Mouse (Mus musculus): Measurements from ENCODE around the gene Gm21983. TPM values are rescaled to one million over a fixed set of nuclear protein-coding genes. Genes with fewer than 3 reads are reported as not detected.

The Gm21983 gene
- polyA plus RNA-seq, 1 experiment from 2014 or later: not detected

DNA sequence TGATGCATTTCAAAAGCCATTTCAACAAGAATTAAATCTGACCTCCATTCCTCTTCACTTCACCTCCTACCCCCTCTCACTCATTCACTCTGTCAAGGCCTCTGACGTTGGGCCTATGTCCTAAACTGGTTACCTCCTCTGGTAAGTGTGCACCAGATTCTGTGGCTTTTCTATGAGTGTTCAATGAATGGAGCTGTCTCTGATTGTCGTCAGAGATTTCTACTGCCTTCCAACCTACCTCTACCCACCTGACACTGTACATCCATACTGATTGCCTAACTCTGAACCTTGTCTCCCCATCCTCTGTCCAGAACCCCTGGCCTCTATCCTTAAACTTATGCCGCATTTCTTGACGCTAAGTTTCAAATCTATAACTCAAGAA lies 3.0 kb downstream of the Gm21983 start:
- Histone ChIP-seq H3K27me3 (ENCODE audit: control insufficient read depth, insufficient read depth, low read length) (no peaks in the 10 kb centered on the region), H3K9ac (ENCODE audit: low read length) (peak overlapping the region; percentile 85), H3K36me3 (ENCODE audit: control insufficient read depth, insufficient read depth, low read length) (peaks cover 3% of the 10 kb centered on the region; the same call in 1 of the 2 replicates), H3K9me3 (replicated peaks; ENCODE audit: control insufficient read depth, low read length) (no peaks in the 10 kb centered on the region), H3K27ac (ENCODE audit: low read length) (peak overlapping the region; percentile 97), H3K4me1 (ENCODE audit: control insufficient read depth, insufficient read depth, low read length) (peaks cover 11% of the 10 kb centered on the region), H3K4me2 (ENCODE audit: low read depth, low read length) (peak overlapping the region; percentile 63), H3K4me3 (replicated peaks; ENCODE audit: low read length) (peak overlapping the region; percentile 91)
- no peak for ATAC-seq (ENCODE audit: insufficient read depth, low FRiP score)
- 14% methylated on average over 4 of the region's 4 CpGs for WGBS

DNA sequence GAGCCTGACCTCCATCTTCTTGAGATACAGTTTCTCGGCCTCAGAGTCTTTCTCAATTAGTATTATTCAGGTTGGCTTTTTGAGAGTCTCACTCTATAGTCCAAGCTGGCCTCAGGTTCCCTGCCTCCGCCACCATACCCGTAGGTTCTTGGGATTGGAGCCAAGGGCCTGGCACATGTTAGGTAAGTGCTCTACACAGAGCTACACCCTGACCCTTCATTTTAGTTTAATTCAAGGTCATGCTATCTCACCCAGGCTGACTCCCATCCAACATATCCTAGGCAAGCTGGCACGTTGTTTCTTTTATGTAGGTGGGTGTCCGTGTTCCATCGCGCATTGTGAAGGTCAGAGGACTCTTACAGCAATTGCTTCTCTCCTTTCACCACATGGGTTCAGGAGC lies 6.0 kb downstream of the Gm21983 start:
- no peak overlapping the region for H3K27ac ChIP-seq (ENCODE audit: low read length)
- peaks cover 12% of the 10 kb centered on the region for H3K36me3 ChIP-seq (ENCODE audit: control insufficient read depth, insufficient read depth, low read length)
- H3K9ac ChIP-seq (ENCODE audit: low read length): no peak overlapping the region
- no peaks in the 10 kb centered on the region for H3K27me3 ChIP-seq (ENCODE audit: control insufficient read depth, insufficient read depth, low read length)
- 91% methylated on average over 7 of the region's 7 CpGs for WGBS
- no peaks in the 10 kb centered on the region for H3K9me3 ChIP-seq (replicated peaks; ENCODE audit: control insufficient read depth, low read length)
- ATAC-seq (ENCODE audit: insufficient read depth, low FRiP score): no peak
- peaks cover 11% of the 10 kb centered on the region for H3K4me1 ChIP-seq (ENCODE audit: control insufficient read depth, insufficient read depth, low read length)
- H3K4me2 ChIP-seq (ENCODE audit: low read depth, low read length): no peak overlapping the region
- no peak overlapping the region for H3K4me3 ChIP-seq (replicated peaks; ENCODE audit: low read length)

DNA sequence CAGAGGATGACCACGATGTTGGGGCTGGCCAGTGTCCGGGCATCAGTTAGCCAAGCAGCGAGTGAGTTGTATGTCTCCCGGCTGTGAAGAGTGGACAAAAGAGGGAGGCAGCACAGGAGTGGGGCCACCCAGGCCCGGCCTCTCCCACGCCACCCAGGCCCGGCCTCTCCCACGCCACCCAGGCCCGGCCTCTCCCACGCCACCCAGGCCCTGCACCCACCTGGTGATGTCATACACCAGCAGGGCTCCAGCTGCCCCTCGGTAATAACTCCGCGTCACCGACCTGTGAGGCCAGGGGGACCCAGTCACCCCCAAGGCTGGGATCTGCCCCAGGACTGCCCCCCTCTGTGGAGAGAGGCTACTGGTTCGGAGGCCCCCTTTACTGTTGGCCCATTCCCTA lies 6.4 kb downstream of the Gm21983 start:
- Histone ChIP-seq H3K27me3 (ENCODE audit: control insufficient read depth, insufficient read depth, low read length) (no peaks in the 10 kb centered on the region), H3K27ac (ENCODE audit: low read length) (no peak overlapping the region), H3K9me3 (replicated peaks; ENCODE audit: control insufficient read depth, low read length) (no peaks in the 10 kb centered on the region), H3K4me2 (ENCODE audit: low read depth, low read length) (no peak overlapping the region), H3K9ac (ENCODE audit: low read length) (no peak overlapping the region), H3K36me3 (ENCODE audit: control insufficient read depth, insufficient read depth, low read length) (peaks cover 12% of the 10 kb centered on the region), H3K4me1 (ENCODE audit: control insufficient read depth, insufficient read depth, low read length) (peaks cover 7% of the 10 kb centered on the region), H3K4me3 (replicated peaks; ENCODE audit: low read length) (no peak overlapping the region)
- 94% methylated on average over 15 of the region's 15 CpGs for WGBS
- ATAC-seq (ENCODE audit: insufficient read depth, low FRiP score): no peak

DNA sequence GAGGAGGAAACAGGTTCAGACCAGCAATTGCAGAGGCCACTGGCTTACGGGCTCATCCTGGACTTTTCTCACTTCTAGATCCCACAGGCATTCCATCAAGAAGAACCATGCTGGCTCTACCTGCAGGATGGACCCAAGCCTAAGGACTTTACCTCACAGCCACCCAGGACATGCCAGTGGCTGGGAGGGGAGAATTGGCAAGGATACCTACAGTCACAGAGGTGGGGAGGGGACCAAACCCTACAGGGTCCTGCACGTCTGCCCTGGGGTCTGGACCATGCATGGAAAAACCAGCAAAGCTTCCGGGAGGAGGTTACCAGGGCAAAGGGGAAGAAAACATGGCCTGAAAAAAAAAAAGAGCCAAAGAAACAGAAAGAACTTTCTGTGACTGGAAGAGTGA lies 9.9 kb downstream of the Gm21983 start:
- no peak overlapping the region for H3K4me2 ChIP-seq (ENCODE audit: low read depth, low read length)
- peaks cover 12% of the 10 kb centered on the region for H3K36me3 ChIP-seq (ENCODE audit: control insufficient read depth, insufficient read depth, low read length)
- WGBS: 92% methylated on average over 3 of the region's 3 CpGs
- H3K27me3 ChIP-seq (ENCODE audit: control insufficient read depth, insufficient read depth, low read length): no peaks in the 10 kb centered on the region
- H3K9me3 ChIP-seq (replicated peaks; ENCODE audit: control insufficient read depth, low read length): no peaks in the 10 kb centered on the region
- H3K27ac ChIP-seq (ENCODE audit: low read length): no peak overlapping the region
- H3K9ac ChIP-seq (ENCODE audit: low read length): no peak overlapping the region
- H3K4me3 ChIP-seq (replicated peaks; ENCODE audit: low read length): no peak overlapping the region
- H3K4me1 ChIP-seq (ENCODE audit: control insufficient read depth, insufficient read depth, low read length): peaks cover 8% of the 10 kb centered on the region; the same call in 1 of the 2 replicates
- ATAC-seq (ENCODE audit: insufficient read depth, low FRiP score): no peak

DNA sequence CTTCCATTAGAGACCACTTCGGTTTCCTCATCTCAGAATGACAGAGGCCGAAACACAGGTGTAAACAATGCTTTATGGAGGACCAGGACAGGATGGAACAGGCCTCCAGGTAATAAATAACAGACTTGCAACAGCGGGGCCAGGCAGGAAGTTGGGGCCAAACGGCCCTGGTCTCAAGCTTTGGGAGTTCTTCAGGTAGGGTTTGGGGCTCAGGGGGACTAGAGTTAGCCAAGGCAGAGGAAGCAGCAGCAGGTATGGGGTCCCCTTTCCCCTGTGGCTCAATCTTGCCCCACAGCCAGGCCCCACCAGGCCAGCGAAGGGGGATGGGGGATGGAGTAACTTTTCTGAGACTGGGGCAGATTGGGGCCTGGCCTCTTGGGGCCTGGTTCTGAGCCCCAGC lies 12.5 kb downstream of the Gm21983 start:
- Histone ChIP-seq H3K4me3 (replicated peaks; ENCODE audit: low read length) (no peak overlapping the region), H3K4me1 (ENCODE audit: control insufficient read depth, insufficient read depth, low read length) (peaks cover 31% of the 10 kb centered on the region), H3K27me3 (ENCODE audit: control insufficient read depth, insufficient read depth, low read length) (no peaks in the 10 kb centered on the region), H3K4me2 (ENCODE audit: low read depth, low read length) (no peak overlapping the region), H3K9me3 (replicated peaks; ENCODE audit: control insufficient read depth, low read length) (no peaks in the 10 kb centered on the region), H3K36me3 (ENCODE audit: control insufficient read depth, insufficient read depth, low read length) (peaks cover 19% of the 10 kb centered on the region), H3K27ac (ENCODE audit: low read length) (no peak overlapping the region), H3K9ac (ENCODE audit: low read length) (no peak overlapping the region)
- 85% methylated on average over 5 of the region's 5 CpGs for WGBS
- ATAC-seq (ENCODE audit: insufficient read depth, low FRiP score): no peak

DNA sequence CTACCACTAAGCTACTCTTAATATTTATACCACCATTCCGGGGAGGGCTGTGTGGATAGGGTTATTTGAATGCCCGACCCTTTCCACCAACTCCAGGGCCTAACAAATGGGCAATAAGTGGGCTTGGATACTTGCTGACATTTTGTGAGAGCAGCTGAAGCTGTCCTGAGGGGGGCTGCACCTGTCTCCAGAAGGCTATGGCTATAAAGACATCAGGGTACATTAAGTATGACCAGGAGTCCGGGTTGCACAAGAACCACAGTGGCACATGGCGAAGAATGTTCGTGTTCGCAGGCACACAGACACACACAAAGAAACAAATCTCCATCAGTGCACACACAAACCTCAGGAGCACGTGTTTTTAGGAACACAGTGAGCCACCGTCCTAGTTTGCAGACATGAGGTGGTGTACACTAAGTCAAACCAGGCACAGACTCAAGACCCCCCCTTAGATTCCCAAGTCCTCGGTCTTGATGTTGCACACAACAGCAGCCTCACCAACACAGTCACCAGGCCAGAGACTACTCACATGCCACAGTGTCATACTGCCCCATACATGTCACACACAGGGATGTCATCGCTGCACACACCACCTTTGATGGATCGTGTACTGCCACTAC lies 13.3 kb downstream of the Gm21983 start:
- 72% methylated on average over 11 of the region's 11 CpGs for WGBS
- Histone ChIP-seq H3K4me2 (ENCODE audit: low read depth, low read length) (peak overlapping the region; percentile 73), H3K4me1 (ENCODE audit: control insufficient read depth, insufficient read depth, low read length) (peaks cover 39% of the 10 kb centered on the region), H3K4me3 (replicated peaks; ENCODE audit: low read length) (peak overlapping the region; percentile 80), H3K36me3 (ENCODE audit: control insufficient read depth, insufficient read depth, low read length) (peaks cover 15% of the 10 kb centered on the region; the same call in 1 of the 2 replicates), H3K27me3 (ENCODE audit: control insufficient read depth, insufficient read depth, low read length) (no peaks in the 10 kb centered on the region), H3K9ac (ENCODE audit: low read length) (peak overlapping the region; percentile 94), H3K27ac (ENCODE audit: low read length) (peak overlapping the region; percentile 98), H3K9me3 (replicated peaks; ENCODE audit: control insufficient read depth, low read length) (no peaks in the 10 kb centered on the region)
- no peak for ATAC-seq (ENCODE audit: insufficient read depth, low FRiP score)

DNA sequence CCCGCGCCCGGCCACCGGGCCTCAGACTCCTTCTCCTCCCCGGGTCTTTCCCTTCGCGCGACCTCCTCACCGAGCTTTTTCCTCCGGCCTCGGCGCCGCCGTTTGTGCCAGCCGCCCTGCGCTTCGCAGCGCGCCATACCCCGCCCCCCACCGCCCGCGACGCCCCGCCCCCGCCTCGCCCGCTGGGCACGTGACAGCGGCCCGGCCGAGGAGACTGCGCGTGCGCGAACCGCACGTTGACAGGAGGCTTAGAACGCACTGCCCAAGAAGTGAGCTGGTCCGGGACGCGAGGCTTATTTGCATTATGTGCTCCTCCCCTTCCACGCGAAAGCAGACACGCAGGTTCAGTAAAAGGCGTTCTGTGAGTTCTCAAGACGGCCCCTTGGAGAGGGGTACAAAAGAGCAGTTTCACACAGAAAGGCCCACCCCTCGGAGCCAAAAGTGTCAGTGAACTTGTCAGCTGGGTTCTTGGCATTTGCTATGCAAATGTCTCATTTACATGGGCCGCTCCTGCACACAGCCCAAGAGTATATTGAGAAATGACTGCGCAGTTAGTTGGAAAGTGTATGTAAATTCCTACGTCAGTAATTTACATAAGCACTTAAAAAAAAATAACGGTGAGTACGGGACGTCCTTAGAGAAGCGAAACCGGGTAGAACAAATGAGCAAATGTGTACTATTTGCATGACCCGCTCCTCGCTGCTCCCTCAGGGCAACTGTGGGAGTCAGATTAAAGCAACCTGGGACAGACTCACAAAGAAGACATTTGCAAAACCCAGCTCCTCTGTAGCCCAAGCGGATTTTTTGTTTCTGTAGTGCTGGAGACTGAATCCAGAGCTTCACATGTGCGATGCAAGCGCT lies 14.0 kb downstream of the Gm21983 start, which contains the start of gene Egln2:
Gene Egln2 (minus strand): TSS at position 189 of the 861 bp plus-strand sequence.
- Histone ChIP-seq H3K27me3 (ENCODE audit: control insufficient read depth, insufficient read depth, low read length) (no peaks in the 10 kb centered on the region), H3K4me2 (ENCODE audit: low read depth, low read length) (peak within 1 kb of the TSS; percentile 73), H3K4me1 (ENCODE audit: control insufficient read depth, insufficient read depth, low read length) (peaks cover 47% of the 10 kb centered on the region), H3K4me3 (replicated peaks; ENCODE audit: low read length) (peak within 1 kb of the TSS; percentile 80), H3K36me3 (ENCODE audit: control insufficient read depth, insufficient read depth, low read length) (peaks cover 9% of the 10 kb centered on the region; the same call in 1 of the 2 replicates), H3K9me3 (replicated peaks; ENCODE audit: control insufficient read depth, low read length) (no peaks in the 10 kb centered on the region), H3K27ac (ENCODE audit: low read length) (peak within 1 kb of the TSS; percentile 98), H3K9ac (ENCODE audit: low read length) (peak within 1 kb of the TSS; percentile 94)
- 1% methylated on average over 61 of the region's 61 CpGs for WGBS
- peak; percentile 90 for ATAC-seq (ENCODE audit: insufficient read depth, low FRiP score)

DNA sequence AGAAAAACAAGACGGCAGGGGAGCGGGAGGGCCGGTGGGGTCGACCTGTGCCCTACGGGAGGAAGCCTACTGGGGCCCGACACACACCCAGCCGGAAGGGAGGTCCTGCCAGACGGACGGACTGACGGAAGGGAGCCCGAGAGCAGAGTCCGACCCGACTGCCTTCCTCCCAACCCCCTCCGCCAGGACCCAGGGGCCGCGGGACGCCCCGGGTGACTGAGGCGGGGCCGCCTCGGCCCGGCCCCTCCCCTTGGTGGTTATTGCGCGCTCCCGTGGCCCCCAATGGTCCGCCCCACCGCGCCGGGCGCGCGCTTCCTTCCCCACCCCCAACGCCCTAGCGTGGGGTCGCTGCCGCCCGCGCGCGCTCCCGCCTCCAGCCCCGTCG lies 14.7 kb downstream of the Gm21983 start:
- Histone ChIP-seq H3K27ac (ENCODE audit: low read length) (peak overlapping the region; percentile 98), H3K9me3 (replicated peaks; ENCODE audit: control insufficient read depth, low read length) (no peaks in the 10 kb centered on the region), H3K4me2 (ENCODE audit: low read depth, low read length) (peak overlapping the region; percentile 73), H3K36me3 (ENCODE audit: control insufficient read depth, insufficient read depth, low read length) (peaks cover 8% of the 10 kb centered on the region; the same call in 1 of the 2 replicates), H3K27me3 (ENCODE audit: control insufficient read depth, insufficient read depth, low read length) (no peaks in the 10 kb centered on the region), H3K4me3 (replicated peaks; ENCODE audit: low read length) (peak overlapping the region; percentile 80), H3K4me1 (ENCODE audit: control insufficient read depth, insufficient read depth, low read length) (peaks cover 53% of the 10 kb centered on the region), H3K9ac (ENCODE audit: low read length) (peak overlapping the region; percentile 94)
- 1% methylated on average over 34 of the region's 43 CpGs for WGBS
- peak; percentile 87 for ATAC-seq (ENCODE audit: insufficient read depth, low FRiP score)

DNA sequence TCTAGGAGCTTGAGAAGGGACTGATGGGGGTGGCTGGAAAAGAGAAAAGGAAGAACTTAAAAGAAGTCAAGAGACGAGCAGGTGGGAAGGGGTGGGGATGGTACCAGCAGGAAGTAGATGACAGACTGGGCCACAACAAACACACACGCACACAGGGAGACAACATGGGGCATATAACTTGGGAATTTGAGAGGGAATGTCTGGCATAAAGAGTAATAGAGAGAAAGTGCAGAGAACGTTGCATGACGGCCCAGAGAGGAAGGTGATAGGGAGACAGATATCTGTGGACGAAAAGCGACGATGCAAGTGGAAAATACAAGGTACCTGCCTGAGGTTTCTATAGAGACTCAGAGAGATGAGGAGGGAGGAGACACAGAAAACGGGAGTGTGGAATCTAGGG lies 15.2 kb downstream of the Gm21983 start:
- Histone ChIP-seq H3K4me1 (ENCODE audit: control insufficient read depth, insufficient read depth, low read length) (peaks cover 56% of the 10 kb centered on the region), H3K27me3 (ENCODE audit: control insufficient read depth, insufficient read depth, low read length) (no peaks in the 10 kb centered on the region), H3K4me2 (ENCODE audit: low read depth, low read length) (peak overlapping the region; percentile 73), H3K9ac (ENCODE audit: low read length) (peak overlapping the region; percentile 94), H3K4me3 (replicated peaks; ENCODE audit: low read length) (peak overlapping the region; percentile 80), H3K27ac (ENCODE audit: low read length) (peak overlapping the region; percentile 98), H3K9me3 (replicated peaks; ENCODE audit: control insufficient read depth, low read length) (no peaks in the 10 kb centered on the region), H3K36me3 (ENCODE audit: control insufficient read depth, insufficient read depth, low read length) (peaks cover 8% of the 10 kb centered on the region; the same call in 1 of the 2 replicates)
- no peak for ATAC-seq (ENCODE audit: insufficient read depth, low FRiP score)
- WGBS: 2% methylated on average over 8 of the region's 8 CpGs
